Mouse (Mus musculus): ENCODE results near the gene Layn. TPM values are rescaled to one million over a fixed set of nuclear protein-coding genes. Genes with fewer than 3 reads are reported as not detected.

Gene Layn
- polyA plus RNA-seq (2012; fragmentation: generic; extraction: Trizol): 10 to 100 TPM; 12.6 to 29.4 TPM

GRCm38 (mm10) chr9:51076979-51077315 is at the start of gene Layn:
TSS of gene Layn (minus strand) at chr9:51077094.

GRCm38 (mm10) chr9:51101756-51102425 is 25.0 kb upstream of the Layn start, which contains the start of gene 4833427G06Rik:
TSS of gene 4833427G06Rik (minus strand) at chr9:51102078.

GRCm38 (mm10) chr9:51060601-51061000 is 16.3 kb downstream of the Layn start, which contains the start of gene Btg4:
TSS of gene Btg4 (plus strand) at chr9:51060901.

GRCm38 (mm10) chr9:51008841-51009655 is 67.8 kb downstream of the Layn start, which contains the start of gene Sik2:
TSS of gene Sik2 (minus strand) at chr9:51009073.

Other genes starting within 250 kb of the Layn start
- 10 to 100 TPM in 1 of 2 experiments, 1 to 10 TPM in 1; 4.6 to 16.8 TPM for gene Ppp2r1b, start 231.8 kb downstream of the Layn start, polyA plus RNA-seq (2012; fragmentation: generic; extraction: Trizol)
- 10 to 100 TPM in 1 of 2 experiments, 1 to 10 TPM in 1; 1.0 to 10.4 TPM for gene Sik2, start 68.0 kb downstream of the Layn start, polyA plus RNA-seq (2012; fragmentation: generic; extraction: Trizol)
- not detected for gene Btg4, start 16.2 kb downstream of the Layn start, polyA plus RNA-seq (2012; fragmentation: generic; extraction: Trizol)
- 1 to 10 TPM in 1 of 2 experiments, under 1 TPM in 1; 0.53 to 4.8 TPM for gene 4833427G06Rik, start 25.0 kb upstream of the Layn start, polyA plus RNA-seq (2012; fragmentation: generic; extraction: Trizol)
- gene Gm32742, start 88.4 kb upstream of the Layn start, polyA plus RNA-seq (2012; fragmentation: generic; extraction: Trizol): under 1 TPM; 0.01 to 0.04 TPM
- under 1 TPM; 0.01 to 0.07 TPM for gene Pou2af1, start 136.6 kb upstream of the Layn start, polyA plus RNA-seq (2012; fragmentation: generic; extraction: Trizol)
- gene Colca2, start 201.5 kb upstream of the Layn start, polyA plus RNA-seq (2012; fragmentation: generic; extraction: Trizol): 1 to 10 TPM in 1 of 2 experiments, under 1 TPM in 1; 0.60 to 2.1 TPM

Data from C3H10T1/2 (cell line).